Mouse (Mus musculus) myocyte (in vitro differentiated cells): ENCODE data around the gene Tmem260.

Source experiments
- CEBPB ChIP-seq: IDR thresholded peaks from 2 replicates; pipeline ENCODE4 v1.6.1; 2011; ENCODE audit warnings: mild to moderate bottlenecking, moderate library complexity; ENCODE audit not compliant: poor library complexity, insufficient read depth, severe bottlenecking
- E2F4 ChIP-seq: IDR thresholded peaks from one replicate; pipeline ENCODE4 v1.6.1; 2011; ENCODE audit warnings: mild to moderate bottlenecking, control low read depth, moderate library complexity; ENCODE audit not compliant: insufficient read depth
- MAX ChIP-seq: IDR thresholded peaks from one replicate; pipeline ENCODE4 v1.6.1; 2011; ENCODE audit warnings: low read depth, mild to moderate bottlenecking, control low read depth
- MYOD1 ChIP-seq, 3 experiments: IDR thresholded peaks; one replicate each; pipeline ENCODE4 v1.6.1; 2011; ENCODE audit warnings: control low read depth in 2 of 3, low read depth in 2 of 3, mild to moderate bottlenecking in 2 of 3, moderate library complexity in 1 of 3; ENCODE audit not compliant: insufficient read length in 2 of 3, control insufficient read depth in 1 of 3
- MYOG ChIP-seq, 3 experiments: IDR thresholded peaks; one replicate each; pipeline ENCODE4 v1.6.1; 2011; ENCODE audit warnings: control low read depth in 2 of 3, low read depth in 2 of 3, mild to moderate bottlenecking in 2 of 3; ENCODE audit not compliant: insufficient read length in 2 of 3, control insufficient read depth in 1 of 3, insufficient read depth in 1 of 3
- POLR2A ChIP-seq: IDR thresholded peaks from one replicate; pipeline ENCODE4 v1.6.1; 2011; ENCODE audit warnings: low read depth, mild to moderate bottlenecking, control low read depth, moderate library complexity; ENCODE audit not compliant: insufficient read length
- POLR2AphosphoS2 ChIP-seq: IDR thresholded peaks from one replicate; pipeline ENCODE4 v1.6.1; 2011; ENCODE audit warnings: low read depth, control low read depth; ENCODE audit not compliant: insufficient read length
- SRF ChIP-seq: IDR thresholded peaks from one replicate; pipeline ENCODE4 v1.6.1; 2011; ENCODE audit warnings: low read depth; ENCODE audit not compliant: control insufficient read depth, insufficient read length
- USF1 ChIP-seq: IDR thresholded peaks from one replicate; pipeline ENCODE4 v1.6.1; 2011; ENCODE audit warnings: low read depth, mild to moderate bottlenecking, control low read depth, moderate library complexity

DNA sequence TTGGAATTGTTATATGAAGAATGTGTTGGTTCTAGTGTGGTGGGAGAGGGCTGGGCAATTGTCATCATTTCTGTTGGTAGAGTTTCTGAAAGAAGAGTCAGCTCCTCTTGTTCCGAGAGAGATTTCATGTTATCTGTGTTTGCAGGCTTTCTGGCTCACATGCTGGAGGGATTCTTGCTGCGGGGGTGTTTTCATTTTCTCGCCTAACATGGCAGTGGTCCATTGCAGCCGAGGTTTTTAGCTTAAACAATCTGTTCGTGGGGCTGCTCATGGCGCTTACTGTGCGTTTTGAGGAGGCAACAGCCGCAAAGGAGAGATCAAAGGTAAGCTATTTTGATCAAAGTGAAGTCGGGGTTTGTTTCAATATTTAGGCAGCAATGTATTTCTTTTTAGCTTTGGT lies 26.3 kb downstream of the Tmem260 start:
- no peak for TF ChIP-seq E2F4
- TF ChIP-seq USF1: no peak
- TF ChIP-seq SRF: no peak
- TF ChIP-seq POLR2A: no peak
- TF ChIP-seq POLR2AphosphoS2: no peak
- TF ChIP-seq MYOD1 (IDR thresholded peaks at IDR 0.05; ENCODE audit: control insufficient read depth in 1 of 3, insufficient read length in 2 of 3, low read depth in 2 of 3): no peak
- TF ChIP-seq MAX: no peak
- no peak for TF ChIP-seq CEBPB
- no peak for TF ChIP-seq MYOG (IDR thresholded peaks at IDR 0.05; ENCODE audit: control insufficient read depth in 1 of 3, insufficient read depth in 1 of 3, insufficient read length in 2 of 3, low read depth in 2 of 3)
